Mouse (Mus musculus) lung, adult 2 months (tissue): Measurements from ENCODE around the gene Olfr191.
"Not testable (repeated sequence)": the region's sequence is repeated elsewhere in the genome, so short reads cannot be mapped to it uniquely, and the experiment has no call there.

Experiments
- CTCF ChIP-seq: fragments of 200-500 bp; IDR thresholded peaks from 2 replicates; pipeline ENCODE4 v1.5.1; 2011; ENCODE audit warnings: mild to moderate bottlenecking, low read length, control low read depth; ENCODE audit not compliant: insufficient read depth
- POLR2A ChIP-seq: fragments of 200-500 bp; IDR thresholded peaks from 2 replicates; pipeline ENCODE4 v1.6.1; 2011; ENCODE audit warnings: low read depth, mild to moderate bottlenecking, control low read depth, low read length, borderline replicate concordance; ENCODE audit errors: extremely low read depth

- TF ChIP-seq POLR2A, CTCF: not testable (repeated sequence)
Measured at GRCm38 (mm10) chr16:59062411-59062810, 27.2 kb downstream of the Olfr191 start.
